Mouse (Mus musculus): ENCODE measurements at regions not wholly inside any gene's neighbourhood (a gene's known extent, or its start where the extent isn't known, plus 50 kb on each side); places are given as distances from the start of the nearest gene placed in this dataset.

- Histone ChIP-seq H3K4me3 (ENCODE audit: insufficient read depth in 1 of 2, low read depth in 2 of 2, low read length in 2 of 2) (no peak overlapping the region), H3K4me2 (ENCODE audit: low read depth) (no peak overlapping the region), H3K4me1 (replicated peaks; ENCODE audit: control insufficient read depth in 2 of 2, insufficient read depth in 2 of 2, low read length in 1 of 2) (no peaks in the 10 kb centered on the region), H3K9me3 (ENCODE audit: control insufficient read depth, low read length) (no peaks in the 10 kb centered on the region), H3K9ac (replicated peaks) (no peak overlapping the region), H3K27me3 (ENCODE audit: control insufficient read depth, insufficient read depth, low read length) (no peaks in the 10 kb centered on the region), H3K36me3 (replicated peaks; ENCODE audit: control insufficient read depth, insufficient read depth, low read depth) (no peaks in the 10 kb centered on the region), H3K27ac (no peak overlapping the region)
- TF ChIP-seq EP300 (IDR thresholded peaks at IDR 0.05; ENCODE audit: low read depth) (no peak), CTCF (IDR thresholded peaks at IDR 0.05; ENCODE audit: low read depth) (no peak)
- DNase-seq (ENCODE audit: low read depth in 3 of 3, low spot score in 3 of 3) = no peak
- WGBS (ENCODE audit: insufficient replicate concordance) = 68% methylated on average over 5 of the region's 5 CpGs
- ATAC-seq (ENCODE audit: insufficient read depth) = no peak
Measured at GRCm38 (mm10) chr14:104279890-104280289, 187.9 kb downstream of the Pou4f1 start.

- TF ChIP-seq CTCF (IDR thresholded peaks at IDR 0.05; ENCODE audit: low read depth) (no peak), EP300 (IDR thresholded peaks at IDR 0.05; ENCODE audit: low read depth) (no peak)
- WGBS (ENCODE audit: insufficient replicate concordance) = 54% methylated on average over 4 of the region's 4 CpGs
- Histone ChIP-seq H3K9me3 (ENCODE audit: control insufficient read depth, low read length) (no peaks in the 10 kb centered on the region), H3K27ac (no peak overlapping the region), H3K4me2 (ENCODE audit: low read depth) (no peak overlapping the region), H3K4me3 (ENCODE audit: insufficient read depth in 1 of 2, low read depth in 2 of 2, low read length in 2 of 2) (no peak overlapping the region), H3K27me3 (ENCODE audit: control insufficient read depth, insufficient read depth, low read length) (no peaks in the 10 kb centered on the region), H3K36me3 (replicated peaks; ENCODE audit: control insufficient read depth, insufficient read depth, low read depth) (no peaks in the 10 kb centered on the region), H3K9ac (replicated peaks) (no peak overlapping the region), H3K4me1 (replicated peaks; ENCODE audit: control insufficient read depth in 2 of 2, insufficient read depth in 2 of 2, low read length in 1 of 2) (no peaks in the 10 kb centered on the region)
- ATAC-seq (ENCODE audit: insufficient read depth) (no peak), DNase-seq (ENCODE audit: low read depth in 3 of 3, low spot score in 3 of 3) (no peak)
Measured at GRCm38 (mm10) chr14:104274752-104275151, 193.0 kb downstream of the Pou4f1 start.

GRCm38 (mm10) chr14:104264919-104265764 lies 202.7 kb downstream of the Pou4f1 start:
- H3K27me3 ChIP-seq (ENCODE audit: control insufficient read depth, insufficient read depth, low read length) = no peaks in the 10 kb centered on the region
- H3K4me2 ChIP-seq (ENCODE audit: low read depth) = no peak overlapping the region
- H3K9me3 ChIP-seq (ENCODE audit: control insufficient read depth, low read length) = no peaks in the 10 kb centered on the region
- no peak overlapping the region for H3K9ac ChIP-seq (replicated peaks)
- H3K4me1 ChIP-seq (replicated peaks; ENCODE audit: control insufficient read depth in 2 of 2, insufficient read depth in 2 of 2, low read length in 1 of 2) = no peaks in the 10 kb centered on the region
- H3K27ac ChIP-seq = no peak overlapping the region
- TF ChIP-seq CTCF (IDR thresholded peaks at IDR 0.05; ENCODE audit: low read depth) (no peak), EP300 (IDR thresholded peaks at IDR 0.05; ENCODE audit: low read depth) (no peak)
- 48% methylated on average over 6 of the region's 6 CpGs for WGBS (ENCODE audit: insufficient replicate concordance)
- H3K36me3 ChIP-seq (replicated peaks; ENCODE audit: control insufficient read depth, insufficient read depth, low read depth) = no peaks in the 10 kb centered on the region
- no peak overlapping the region for H3K4me3 ChIP-seq (ENCODE audit: insufficient read depth in 1 of 2, low read depth in 2 of 2, low read length in 2 of 2)
- ATAC-seq (ENCODE audit: insufficient read depth) = no peak
- DNase-seq (ENCODE audit: low read depth in 3 of 3, low spot score in 3 of 3) = no peak

- no peak for DNase-seq (ENCODE audit: low read depth in 3 of 3, low spot score in 3 of 3)
- ATAC-seq (ENCODE audit: insufficient read depth) = no peak
- Histone ChIP-seq H3K27me3 (ENCODE audit: control insufficient read depth, insufficient read depth, low read length) (no peaks in the 10 kb centered on the region), H3K9me3 (ENCODE audit: control insufficient read depth, low read length) (no peaks in the 10 kb centered on the region), H3K9ac (replicated peaks) (no peak overlapping the region), H3K36me3 (replicated peaks; ENCODE audit: control insufficient read depth, insufficient read depth, low read depth) (no peaks in the 10 kb centered on the region), H3K4me1 (replicated peaks; ENCODE audit: control insufficient read depth in 2 of 2, insufficient read depth in 2 of 2, low read length in 1 of 2) (no peaks in the 10 kb centered on the region), H3K4me3 (ENCODE audit: insufficient read depth in 1 of 2, low read depth in 2 of 2, low read length in 2 of 2) (no peak overlapping the region), H3K4me2 (ENCODE audit: low read depth) (no peak overlapping the region), H3K27ac (no peak overlapping the region)
- 65% methylated on average over 5 of the region's 5 CpGs for WGBS (ENCODE audit: insufficient replicate concordance)
- no peak for TF ChIP-seq EP300 (IDR thresholded peaks at IDR 0.05; ENCODE audit: low read depth)
- TF ChIP-seq CTCF (IDR thresholded peaks at IDR 0.05; ENCODE audit: low read depth) = no peak
Measured at GRCm38 (mm10) chr14:104216965-104217364, 250.8 kb downstream of the Pou4f1 start.

GRCm38 (mm10) chr14:104210719-104211118 lies 257.1 kb downstream of the Pou4f1 start:
- H3K36me3 ChIP-seq (replicated peaks; ENCODE audit: control insufficient read depth, insufficient read depth, low read depth) = no peaks in the 10 kb centered on the region
- H3K9me3 ChIP-seq (ENCODE audit: control insufficient read depth, low read length) = no peaks in the 10 kb centered on the region
- no peak for DNase-seq (ENCODE audit: low read depth in 3 of 3, low spot score in 3 of 3)
- no peak overlapping the region for H3K9ac ChIP-seq (replicated peaks)
- ATAC-seq (ENCODE audit: insufficient read depth) = no peak
- no peak overlapping the region for H3K4me3 ChIP-seq (ENCODE audit: insufficient read depth in 1 of 2, low read depth in 2 of 2, low read length in 2 of 2)
- H3K4me1 ChIP-seq (replicated peaks; ENCODE audit: control insufficient read depth in 2 of 2, insufficient read depth in 2 of 2, low read length in 1 of 2) = no peaks in the 10 kb centered on the region
- WGBS (ENCODE audit: insufficient replicate concordance) = 48% methylated on average over 3 of the region's 3 CpGs
- TF ChIP-seq EP300 (IDR thresholded peaks at IDR 0.05; ENCODE audit: low read depth) (no peak), CTCF (IDR thresholded peaks at IDR 0.05; ENCODE audit: low read depth) (no peak)
- no peak overlapping the region for H3K4me2 ChIP-seq (ENCODE audit: low read depth)
- H3K27me3 ChIP-seq (ENCODE audit: control insufficient read depth, insufficient read depth, low read length) = no peaks in the 10 kb centered on the region
- no peak overlapping the region for H3K27ac ChIP-seq
